Mouse (Mus musculus): ENCODE measurements at regions not wholly inside any gene's neighbourhood (a gene's known extent, or its start where the extent isn't known, plus 50 kb on each side); places are given as distances from the start of the nearest gene placed in this dataset.
"Not testable (repeated sequence)": the region's sequence is repeated elsewhere in the genome, so short reads cannot be mapped to it uniquely, and the experiment has no call there.

DNA sequence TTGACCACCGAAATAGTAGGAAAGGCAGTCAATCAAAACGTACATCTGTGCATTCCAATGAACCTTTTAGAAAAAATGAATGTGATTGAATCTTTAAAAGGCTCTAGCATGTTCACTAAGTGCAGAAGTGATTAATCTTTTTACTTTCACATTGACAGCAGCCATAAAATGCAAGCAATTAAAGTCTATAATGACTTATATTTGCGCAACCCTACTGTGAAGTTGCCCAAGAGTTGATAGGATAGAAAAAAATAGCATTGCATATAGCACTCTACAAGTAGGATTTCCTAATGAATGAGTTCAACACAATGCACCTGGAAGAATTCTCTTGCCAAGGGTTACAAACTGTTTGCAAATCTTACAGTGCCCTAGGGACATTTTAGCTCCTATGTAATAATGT lies 251.6 kb upstream of the Tmprss15 start:
- intact Hi-C loops (cut with DNase I): no loop called here
- no peak for DNase-seq (ENCODE audit: extremely low spot score in 1 of 2, low spot score in 2 of 2)

DNA sequence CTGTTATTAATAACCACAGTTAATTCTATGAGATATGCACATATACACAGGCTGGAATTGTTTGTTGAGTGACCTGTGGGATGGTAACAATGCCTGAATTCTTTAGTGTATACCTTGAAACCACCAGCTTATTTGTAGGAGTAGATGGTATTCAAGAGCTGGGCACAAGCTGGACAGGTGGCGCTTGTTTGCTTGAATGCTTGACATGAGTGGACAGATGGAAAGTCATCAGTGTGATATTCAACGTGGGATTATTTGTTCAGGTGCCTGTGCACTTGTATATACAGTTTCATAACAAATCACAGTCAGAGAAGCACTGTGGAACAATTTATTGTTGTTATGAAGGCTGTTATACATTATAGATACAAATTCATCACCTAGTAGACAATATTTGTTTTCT lies 245.5 kb upstream of the Tmprss15 start:
- intact Hi-C loops (cut with DNase I): no loop called here
- DNase-seq (ENCODE audit: extremely low spot score in 1 of 2, low spot score in 2 of 2): no peak

DNA sequence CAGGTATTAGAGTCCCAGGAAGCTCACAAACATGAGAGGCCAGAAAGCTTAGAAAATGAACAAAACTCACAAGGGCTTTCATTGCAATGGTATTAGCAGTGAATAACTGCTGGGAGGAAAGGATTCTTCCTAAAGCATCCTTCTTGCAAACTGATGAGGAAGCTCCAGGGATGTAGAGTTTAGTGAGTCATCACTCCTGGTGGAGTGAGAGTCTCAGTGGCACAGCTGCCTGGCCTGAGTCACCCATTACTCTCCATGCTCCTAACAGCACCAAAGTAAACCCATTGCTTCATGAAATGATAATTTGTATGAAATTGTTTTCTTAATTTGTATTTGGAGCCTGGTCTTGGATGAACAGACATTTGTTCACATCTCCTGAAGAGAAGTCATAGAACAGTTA lies 245.1 kb upstream of the Tmprss15 start:
- no peak for DNase-seq (ENCODE audit: extremely low spot score in 1 of 2, low spot score in 2 of 2)
- intact Hi-C loops (cut with DNase I): no loop called here

DNA sequence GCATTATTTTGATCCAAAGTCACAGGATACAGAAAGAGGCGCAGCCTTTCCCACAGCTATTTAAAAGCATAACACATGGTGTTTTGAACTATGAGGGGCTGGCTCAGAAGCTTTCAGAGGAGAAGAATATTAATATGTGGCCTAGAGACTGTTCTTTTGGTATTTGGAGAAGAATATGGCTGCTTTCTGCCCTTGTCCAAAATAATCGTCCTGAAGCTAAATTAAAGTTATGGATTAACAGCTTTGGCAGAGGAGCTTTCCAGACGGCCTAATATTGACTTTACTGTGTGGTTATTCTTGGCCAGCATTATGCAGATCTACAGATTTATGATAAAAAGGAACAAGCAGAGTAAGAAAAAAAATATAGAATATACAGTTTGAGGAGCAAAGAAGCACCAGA lies 222.4 kb upstream of the Tmprss15 start:
- intact Hi-C loops (cut with DNase I): no loop called here
- DNase-seq (ENCODE audit: extremely low spot score in 1 of 2, low spot score in 2 of 2): no peak

DNA sequence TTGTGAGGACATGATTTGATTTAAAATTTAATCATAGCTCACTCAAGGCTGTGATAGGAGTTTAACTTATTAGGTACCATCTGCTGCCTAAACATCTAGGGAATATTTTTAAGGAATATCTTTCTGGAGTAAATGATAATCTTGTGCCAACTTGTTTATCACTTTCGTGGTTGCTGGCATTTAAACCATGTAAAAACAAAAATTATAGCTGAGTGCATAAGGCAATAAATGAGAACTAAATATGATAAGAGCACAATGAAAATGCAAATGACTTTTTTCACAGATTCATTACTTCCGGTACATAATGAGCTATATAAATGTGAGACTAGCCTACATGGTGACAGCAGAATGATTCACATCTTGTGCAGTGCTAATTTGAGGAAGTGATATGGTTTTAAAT lies 221.8 kb upstream of the Tmprss15 start:
- intact Hi-C loops (cut with DNase I): no loop called here
- DNase-seq (ENCODE audit: extremely low spot score in 1 of 2, low spot score in 2 of 2): no peak

DNA sequence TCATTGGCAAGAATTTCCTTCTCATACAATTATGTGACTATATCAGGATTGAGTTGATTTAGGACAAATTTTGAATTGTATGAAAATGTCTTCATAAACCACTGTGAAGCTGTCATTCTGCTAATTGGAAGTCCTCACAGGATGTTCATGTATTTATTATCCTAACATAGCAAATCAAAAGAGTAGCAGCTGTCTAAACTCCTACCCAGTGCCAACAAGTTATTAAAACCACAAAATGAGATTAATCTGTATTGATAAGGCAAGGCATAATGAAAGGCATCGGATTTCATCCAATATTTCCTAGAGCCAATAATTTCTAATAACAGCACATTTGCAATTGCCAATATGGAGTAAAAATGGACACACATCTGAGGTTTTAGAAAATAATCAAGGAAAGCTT lies 217.6 kb upstream of the Tmprss15 start:
- intact Hi-C loops (cut with DNase I): no loop called here
- no peak for DNase-seq (ENCODE audit: extremely low spot score in 1 of 2, low spot score in 2 of 2)

DNA sequence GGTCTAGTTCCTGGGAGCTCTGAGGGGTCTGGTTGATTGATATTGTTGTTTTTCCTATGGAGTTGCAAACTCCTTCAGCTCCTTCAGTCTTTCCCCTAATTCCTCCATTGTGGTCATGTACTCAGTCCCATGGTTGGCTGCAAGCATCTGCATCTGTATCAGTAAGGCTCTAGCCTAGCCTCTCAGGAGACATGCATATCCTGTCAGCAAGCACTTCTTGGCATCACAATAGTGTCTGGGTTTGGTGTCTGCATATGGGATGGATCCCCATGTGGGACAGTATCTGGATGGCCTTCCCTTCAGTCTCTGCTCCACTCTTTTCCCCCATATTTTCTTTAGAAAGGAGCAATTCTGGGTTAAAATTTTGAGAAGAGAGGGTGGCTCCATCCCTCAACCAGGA lies 205.7 kb upstream of the Tmprss15 start:
- DNase-seq (ENCODE audit: extremely low spot score in 1 of 2, low spot score in 2 of 2); intact Hi-C loops (cut with DNase I): not testable (repeated sequence)

DNA sequence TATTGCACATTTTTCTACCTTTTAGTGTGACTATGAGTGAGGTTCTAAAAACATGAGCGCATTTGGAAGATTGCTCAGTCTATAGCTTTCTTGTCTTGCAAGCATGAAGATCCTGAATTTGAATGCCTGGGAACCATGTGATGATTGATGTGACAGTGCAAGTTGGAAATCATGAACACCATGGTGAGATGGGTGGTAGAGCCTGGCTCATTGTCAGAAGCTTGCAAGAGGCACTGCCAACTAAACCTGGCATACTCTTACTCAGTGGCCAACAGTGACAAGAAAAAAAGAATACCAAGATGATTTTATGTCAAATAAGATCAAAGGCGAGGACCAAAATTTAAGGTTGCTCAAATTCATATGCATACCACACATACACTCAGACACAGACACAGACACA lies 188.1 kb upstream of the Tmprss15 start:
- intact Hi-C loops (cut with DNase I): no loop called here
- DNase-seq (ENCODE audit: extremely low spot score in 1 of 2, low spot score in 2 of 2): no peak

DNA sequence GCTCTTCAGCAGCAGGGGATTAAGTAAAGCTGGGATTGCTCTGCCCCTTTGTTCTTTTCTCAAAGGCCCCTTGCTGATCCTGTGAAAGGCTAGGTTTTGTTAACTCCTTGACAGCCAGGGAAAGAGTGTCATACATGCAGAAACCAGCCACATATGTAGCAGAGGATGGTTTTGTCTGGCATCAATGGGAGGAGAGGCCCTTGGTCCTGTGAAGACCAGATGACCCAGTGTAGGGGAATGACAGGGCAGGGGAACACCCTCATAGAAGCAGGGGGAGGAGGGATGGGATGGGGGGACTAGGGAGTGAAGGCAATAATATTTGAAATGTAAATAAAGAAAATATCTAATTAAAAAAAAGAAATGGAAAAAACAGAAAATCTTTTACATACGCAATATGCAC lies 165.6 kb upstream of the Tmprss15 start:
- no peak for DNase-seq (ENCODE audit: extremely low spot score in 1 of 2, low spot score in 2 of 2)
- intact Hi-C loops (cut with DNase I): no loop called here

DNA sequence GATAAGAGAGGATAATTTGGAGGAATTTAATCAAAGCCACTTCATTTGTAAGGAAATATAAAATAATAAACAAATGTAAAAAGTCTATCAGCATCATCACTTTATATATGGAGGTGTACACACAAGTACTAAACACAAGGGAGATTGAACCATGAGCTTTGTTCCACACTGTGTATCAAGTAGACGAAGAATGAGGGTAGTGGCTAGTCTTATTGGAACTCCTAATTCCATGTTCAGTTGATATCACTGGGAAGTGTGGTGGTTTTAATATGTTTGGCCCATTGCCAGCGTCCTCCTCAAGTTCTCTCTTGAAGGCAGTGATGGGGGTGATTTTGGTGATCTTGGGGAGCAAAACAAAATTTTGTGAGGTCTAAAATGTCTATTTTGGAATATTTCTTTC lies 165.2 kb upstream of the Tmprss15 start:
- DNase-seq (ENCODE audit: extremely low spot score in 1 of 2, low spot score in 2 of 2): no peak
- intact Hi-C loops (cut with DNase I): no loop called here

DNA sequence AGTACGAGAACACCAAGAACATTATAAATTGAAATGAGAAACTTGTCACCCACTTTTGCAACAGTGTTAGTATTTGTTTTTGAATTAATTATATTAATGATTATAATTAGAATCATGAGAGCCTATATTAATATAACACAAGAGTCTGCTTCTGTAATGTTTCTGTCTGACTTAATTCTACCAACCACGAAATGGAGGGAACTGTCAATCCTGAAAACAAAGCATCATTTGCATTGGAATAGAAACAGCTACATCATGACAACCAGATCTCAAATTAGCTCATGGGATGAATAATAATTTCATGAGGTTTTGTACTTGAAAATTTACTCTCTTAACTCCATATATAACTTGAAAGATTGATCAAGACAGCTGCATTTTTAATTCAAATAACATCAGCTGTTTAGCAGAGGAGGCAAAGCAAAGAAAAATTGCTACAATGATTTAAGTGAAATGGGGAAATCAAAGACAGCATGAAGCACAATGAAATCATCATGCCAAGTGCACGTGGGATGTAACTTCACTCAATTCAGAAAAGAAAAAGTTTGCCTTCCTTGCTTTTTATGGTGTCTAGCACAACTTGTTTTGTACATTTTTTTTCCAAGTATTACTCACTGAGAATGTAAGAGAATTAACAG lies 150.1 kb upstream of the Tmprss15 start:
- intact Hi-C loops (cut with DNase I): no loop called here

DNA sequence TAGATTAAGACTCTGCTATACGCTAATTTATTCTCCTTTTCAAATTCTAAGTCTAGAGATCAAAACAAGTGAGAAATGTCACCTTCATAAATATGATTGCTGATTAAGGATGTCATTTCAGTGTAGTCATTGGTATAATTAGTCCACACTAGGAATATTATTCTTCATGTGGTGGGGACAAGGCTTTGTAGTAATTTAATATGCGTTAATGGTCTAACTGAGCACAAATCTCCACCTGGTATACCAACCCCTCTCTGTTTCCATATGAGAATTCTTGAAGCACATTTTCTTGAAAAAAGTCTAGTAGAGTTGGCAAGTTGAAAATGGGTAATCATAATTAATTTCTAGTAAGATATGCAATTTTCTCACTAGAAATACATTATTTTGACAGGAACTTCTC lies 149.3 kb upstream of the Tmprss15 start:
- intact Hi-C loops (cut with DNase I): no loop called here
- no peak for DNase-seq (ENCODE audit: extremely low spot score in 1 of 2, low spot score in 2 of 2)

More for the DNA sequence above, 150.1 kb upstream of the Tmprss15 start:
- DNase-seq (ENCODE audit: extremely low spot score in 1 of 2, low spot score in 2 of 2): no peak

DNA sequence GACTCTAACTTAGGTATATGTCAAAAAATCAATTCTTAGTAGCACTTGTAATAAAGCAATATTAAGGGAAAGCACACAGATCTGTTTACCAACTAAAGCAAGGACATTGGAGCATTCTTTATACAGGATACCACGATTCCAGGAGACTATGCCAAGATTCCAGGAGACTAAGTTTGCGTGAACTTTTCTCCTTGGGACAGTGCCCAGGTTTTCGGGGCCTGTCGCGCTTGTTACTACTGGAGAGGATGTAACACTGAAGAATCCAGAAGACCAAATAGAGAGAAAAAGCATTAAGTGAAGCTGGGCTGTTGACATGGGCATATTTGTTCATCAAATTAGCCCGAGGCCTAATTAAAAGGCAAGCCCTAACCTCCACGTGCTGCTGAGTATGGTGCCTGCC lies 100.3 kb upstream of the Tmprss15 start:
- DNase-seq (ENCODE audit: extremely low spot score in 1 of 2, low spot score in 2 of 2): no peak
- intact Hi-C loops (cut with DNase I): no loop called here

DNA sequence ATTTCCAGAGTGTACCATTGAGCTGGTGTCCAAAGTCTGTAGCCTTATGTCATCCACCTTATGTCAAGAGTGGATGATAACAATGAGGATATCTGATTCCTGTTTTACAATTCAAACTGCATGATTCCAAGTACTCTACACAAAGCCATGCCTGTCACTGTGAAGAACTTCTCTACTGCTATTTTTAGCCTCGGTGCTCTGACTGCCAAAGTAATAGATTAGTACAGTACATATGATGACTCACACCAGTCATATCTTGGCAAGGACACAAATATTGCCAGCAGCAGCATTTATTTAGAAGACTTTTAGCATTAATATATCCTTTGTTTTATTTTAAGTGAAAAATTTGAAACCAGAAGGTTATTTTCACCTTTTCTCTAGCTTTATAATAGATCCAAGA lies 95.6 kb upstream of the Tmprss15 start:
- intact Hi-C loops (cut with DNase I): no loop called here
- no peak for DNase-seq (ENCODE audit: extremely low spot score in 1 of 2, low spot score in 2 of 2)

DNA sequence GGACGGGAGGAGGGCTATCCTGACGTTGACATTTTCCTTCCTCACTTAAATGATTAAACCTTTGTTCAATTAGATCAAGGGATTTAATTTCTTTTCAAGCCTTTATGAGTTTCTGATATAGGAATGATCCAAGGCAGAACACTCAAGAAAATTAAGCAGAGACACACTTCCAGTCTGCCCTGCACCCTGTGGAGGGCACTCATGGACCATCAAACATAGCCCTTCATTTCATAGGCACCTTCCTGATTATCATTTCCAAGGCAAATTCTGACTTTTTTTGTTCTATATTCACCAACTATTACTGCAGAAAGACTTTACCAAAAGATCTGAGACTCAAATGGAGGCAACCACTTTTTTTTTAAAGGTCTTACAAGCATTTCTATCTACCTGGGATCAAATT lies 91.6 kb upstream of the Tmprss15 start:
- DNase-seq (ENCODE audit: extremely low spot score in 1 of 2, low spot score in 2 of 2): no peak
- intact Hi-C loops (cut with DNase I): no loop called here

DNA sequence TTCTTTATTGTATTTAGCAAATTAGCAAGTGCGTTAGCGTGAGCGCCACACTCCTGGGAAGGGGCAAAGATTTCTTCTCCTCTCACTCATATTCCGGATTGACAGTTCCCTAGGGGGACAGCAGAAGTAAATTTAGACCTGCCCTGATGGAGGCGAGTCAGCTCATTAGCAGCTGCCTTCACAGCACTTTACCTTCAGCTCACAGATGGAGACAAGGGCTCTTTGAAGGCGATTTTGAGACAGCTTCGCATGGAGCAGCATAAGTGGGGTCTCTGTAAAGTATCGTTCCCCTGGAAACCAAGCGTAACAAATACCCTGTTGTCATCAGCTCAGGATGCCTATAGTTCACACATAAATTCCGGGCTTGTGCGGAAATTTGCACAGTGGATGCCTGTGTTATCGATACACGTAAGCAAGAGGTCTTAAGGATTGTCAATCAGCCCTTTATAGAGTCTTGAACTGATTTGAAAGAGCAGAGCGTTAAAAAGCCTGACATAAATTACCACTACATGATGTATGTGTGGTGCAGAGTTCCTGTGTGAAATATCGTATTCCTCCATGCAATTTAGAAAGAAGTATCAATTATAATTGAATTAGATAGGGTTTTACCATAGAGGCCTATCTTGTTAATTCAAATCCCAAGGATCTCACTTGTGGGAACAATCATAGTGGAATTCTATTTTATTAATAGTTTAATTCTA lies 86.6 kb upstream of the Tmprss15 start:
- intact Hi-C loops (cut with DNase I): loop anchor here (5.0 kb wide), 1 partner anchor 2000 kb away; no protein-coding TSS in a partner anchor
- no peak for DNase-seq (ENCODE audit: extremely low spot score in 1 of 2, low spot score in 2 of 2)

DNA sequence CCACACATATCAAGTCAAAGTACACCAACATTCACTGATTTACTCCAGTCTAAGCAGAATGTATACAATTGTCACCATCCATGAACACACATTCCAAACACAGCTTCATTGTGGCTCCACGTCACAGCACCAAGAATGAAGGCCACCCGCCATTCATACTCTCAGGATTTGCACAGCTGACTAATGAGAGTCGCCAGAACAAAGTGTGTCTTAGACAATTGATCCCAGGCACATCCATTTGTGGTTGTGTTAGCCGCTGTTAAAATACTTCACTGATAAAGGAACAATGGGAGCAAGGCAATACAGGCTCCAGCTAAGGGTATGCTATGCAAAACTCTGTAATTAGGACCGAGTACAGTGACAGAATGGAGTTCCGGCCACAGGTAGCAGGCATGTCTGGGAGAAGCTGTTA lies 85.9 kb upstream of the Tmprss15 start:
- intact Hi-C loops (cut with DNase I): loop anchor here (5.0 kb wide), 1 partner anchor 2000 kb away; no protein-coding TSS in a partner anchor

DNA sequence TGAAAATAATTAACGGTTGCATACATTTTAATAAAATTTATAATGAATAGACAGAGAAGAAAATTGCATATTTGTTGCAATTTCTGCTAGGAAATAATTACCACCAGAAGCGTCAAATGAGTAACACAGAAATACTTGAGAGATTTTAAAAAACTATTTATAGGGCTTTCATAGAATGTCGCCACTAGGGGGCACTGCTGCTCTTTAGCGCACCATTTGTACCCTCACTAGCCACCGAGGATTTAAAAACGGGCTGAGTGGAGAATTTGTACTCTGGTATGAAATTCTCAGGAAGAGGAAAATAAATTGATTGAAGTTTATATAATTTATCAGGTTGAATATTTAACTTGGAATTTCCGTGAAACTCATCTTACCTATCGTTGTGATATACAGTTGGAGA lies 77.3 kb upstream of the Tmprss15 start:
- DNase-seq (ENCODE audit: extremely low spot score in 1 of 2, low spot score in 2 of 2): peak; percentile 71 to 81
- intact Hi-C loops (cut with DNase I): no loop called here

More for the DNA sequence above, 85.9 kb upstream of the Tmprss15 start:
- DNase-seq (ENCODE audit: extremely low spot score in 1 of 2, low spot score in 2 of 2): no peak

DNA sequence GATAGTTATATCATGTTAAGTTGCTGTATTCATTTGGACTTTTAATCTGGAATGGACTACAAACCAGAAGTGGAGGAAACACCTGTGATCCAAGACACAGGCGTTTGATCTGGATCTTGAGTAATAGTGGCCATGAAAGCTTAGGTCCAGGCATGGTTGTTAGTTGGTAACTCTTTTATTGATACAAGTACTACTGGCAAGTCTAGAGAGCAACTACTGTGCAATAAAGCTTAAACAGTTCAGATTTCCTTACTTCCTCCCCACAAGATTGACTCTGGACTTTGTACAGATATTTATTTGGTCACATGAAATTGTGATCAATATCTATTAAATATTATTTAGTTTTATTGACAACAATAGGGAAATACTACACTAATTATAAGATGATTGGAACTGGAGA lies 51.9 kb upstream of the Tmprss15 start:
- DNase-seq (ENCODE audit: extremely low spot score in 1 of 2, low spot score in 2 of 2): no peak
- intact Hi-C loops (cut with DNase I): no loop called here

All from left cerebral cortex, postnatal 10 days (tissue).